Mouse (Mus musculus): ENCODE measurements around the gene Kel.

DNA sequence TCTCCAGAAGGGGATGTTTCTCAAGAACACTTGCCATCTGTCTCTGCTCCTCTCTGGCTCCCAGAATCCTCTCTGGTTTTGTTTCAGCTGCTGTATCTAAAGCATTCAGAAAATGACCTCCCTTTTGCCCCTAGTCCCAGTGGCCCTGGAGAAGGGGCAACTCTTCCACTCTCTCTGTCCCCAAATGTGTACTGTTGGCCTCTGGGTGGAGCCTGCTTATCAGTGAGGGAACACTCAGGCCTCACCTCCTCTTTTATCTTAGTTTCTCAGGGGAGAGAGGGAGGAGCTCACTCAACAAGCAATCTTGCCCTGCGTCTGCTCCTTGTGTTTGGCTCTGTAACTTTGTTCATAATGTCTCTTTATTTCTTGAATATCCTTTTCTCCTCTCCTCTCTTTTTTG, at the start of gene Kel:
- TF ChIP-seq CTCF (IDR thresholded peaks at IDR 0.05; ENCODE audit: low read depth) (peak; percentile 24; the same call in 1 of the 2 replicates), EP300 (IDR thresholded peaks at IDR 0.05; ENCODE audit: low read depth) (peak; percentile 97)

Data from liver, postnatal 0 days (tissue).